Mouse (Mus musculus): ENCODE measurements around the gene Fbxw8.
A peak's percentile ranks its signal among the peaks of the same experiment; 100 is the strongest.

Gene Fbxw8

GRCm38 (mm10) chr5:118076721-118077592 is 78.3 kb downstream of the Fbxw8 start:
- DNase-seq (ENCODE audit: low spot score in 2 of 2), result no peak

- no peak for DNase-seq (ENCODE audit: low spot score in 2 of 2)
Observed at GRCm38 (mm10) chr5:118073213-118073773, 82.0 kb downstream of the Fbxw8 start.

- no peak for DNase-seq (ENCODE audit: low spot score in 2 of 2)
Observed at GRCm38 (mm10) chr5:118071766-118072165, 83.5 kb downstream of the Fbxw8 start.

GRCm38 (mm10) chr5:118069315-118069714 is 85.9 kb downstream of the Fbxw8 start:
- peak; percentile 65 to 66 for DNase-seq (ENCODE audit: low spot score in 2 of 2)

GRCm38 (mm10) chr5:118067984-118068494 is 87.2 kb downstream of the Fbxw8 start:
- no peak for DNase-seq (ENCODE audit: low spot score in 2 of 2)

- DNase-seq (ENCODE audit: low spot score in 2 of 2), result no peak
Observed at GRCm38 (mm10) chr5:118067572-118067971, 87.7 kb downstream of the Fbxw8 start.

GRCm38 (mm10) chr5:118066828-118067227 is 88.4 kb downstream of the Fbxw8 start:
- DNase-seq (ENCODE audit: low spot score in 2 of 2), result peak; percentile 56 to 60

- DNase-seq (ENCODE audit: low spot score in 2 of 2), result no peak
Observed at GRCm38 (mm10) chr5:118065516-118066255, 89.6 kb downstream of the Fbxw8 start.

- no peak for DNase-seq (ENCODE audit: low spot score in 2 of 2)
Observed at GRCm38 (mm10) chr5:118064284-118064901, 90.9 kb downstream of the Fbxw8 start.

- peak in 1 of 2 experiments; percentile 34 for DNase-seq (ENCODE audit: low spot score in 2 of 2)
Observed at GRCm38 (mm10) chr5:118063181-118063621, 92.1 kb downstream of the Fbxw8 start.

GRCm38 (mm10) chr5:118061391-118061790 is 93.9 kb downstream of the Fbxw8 start:
- DNase-seq (ENCODE audit: low spot score in 2 of 2), result no peak

- DNase-seq (ENCODE audit: low spot score in 2 of 2), result no peak
Observed at GRCm38 (mm10) chr5:118059646-118060045, 95.6 kb downstream of the Fbxw8 start.

- no peak for DNase-seq (ENCODE audit: low spot score in 2 of 2)
Observed at GRCm38 (mm10) chr5:118058858-118059257, 96.4 kb downstream of the Fbxw8 start.

- no peak for DNase-seq (ENCODE audit: low spot score in 2 of 2)
Observed at GRCm38 (mm10) chr5:118057508-118058111, 97.7 kb downstream of the Fbxw8 start.

- no peak for DNase-seq (ENCODE audit: low spot score in 2 of 2)
Observed at GRCm38 (mm10) chr5:118053205-118053604, 102.1 kb downstream of the Fbxw8 start.

GRCm38 (mm10) chr5:118051981-118052662 is 103.1 kb downstream of the Fbxw8 start:
- no peak for DNase-seq (ENCODE audit: low spot score in 2 of 2)

- DNase-seq (ENCODE audit: low spot score in 2 of 2), result no peak
Observed at GRCm38 (mm10) chr5:118050743-118051142, 104.5 kb downstream of the Fbxw8 start.

- DNase-seq (ENCODE audit: low spot score in 2 of 2), result no peak
Observed at GRCm38 (mm10) chr5:118048928-118049327, 106.3 kb downstream of the Fbxw8 start.

- no peak for DNase-seq (ENCODE audit: low spot score in 2 of 2)
Observed at GRCm38 (mm10) chr5:118048412-118048811, 106.9 kb downstream of the Fbxw8 start.

GRCm38 (mm10) chr5:118047091-118047757 is 108.0 kb downstream of the Fbxw8 start:
- no peak for DNase-seq (ENCODE audit: low spot score in 2 of 2)

Data from right cerebral cortex, postnatal 36 days (tissue).